Mouse (Mus musculus) neutrophil, adult 65 days (primary cell): Measurements from ENCODE around the gene Msmp. TPM values are rescaled to one million over a fixed set of nuclear protein-coding genes. Genes with fewer than 3 reads are reported as not detected.

ENCODE experiments used
- total RNA-seq: library from RNA; stranded (reverse); gene quantifications from 2 replicates; pipeline ENCODE4 v1.2.4, GENCODE M21; 2023

Gene Msmp
- not detected in 2 replicates for total RNA-seq

DNA sequence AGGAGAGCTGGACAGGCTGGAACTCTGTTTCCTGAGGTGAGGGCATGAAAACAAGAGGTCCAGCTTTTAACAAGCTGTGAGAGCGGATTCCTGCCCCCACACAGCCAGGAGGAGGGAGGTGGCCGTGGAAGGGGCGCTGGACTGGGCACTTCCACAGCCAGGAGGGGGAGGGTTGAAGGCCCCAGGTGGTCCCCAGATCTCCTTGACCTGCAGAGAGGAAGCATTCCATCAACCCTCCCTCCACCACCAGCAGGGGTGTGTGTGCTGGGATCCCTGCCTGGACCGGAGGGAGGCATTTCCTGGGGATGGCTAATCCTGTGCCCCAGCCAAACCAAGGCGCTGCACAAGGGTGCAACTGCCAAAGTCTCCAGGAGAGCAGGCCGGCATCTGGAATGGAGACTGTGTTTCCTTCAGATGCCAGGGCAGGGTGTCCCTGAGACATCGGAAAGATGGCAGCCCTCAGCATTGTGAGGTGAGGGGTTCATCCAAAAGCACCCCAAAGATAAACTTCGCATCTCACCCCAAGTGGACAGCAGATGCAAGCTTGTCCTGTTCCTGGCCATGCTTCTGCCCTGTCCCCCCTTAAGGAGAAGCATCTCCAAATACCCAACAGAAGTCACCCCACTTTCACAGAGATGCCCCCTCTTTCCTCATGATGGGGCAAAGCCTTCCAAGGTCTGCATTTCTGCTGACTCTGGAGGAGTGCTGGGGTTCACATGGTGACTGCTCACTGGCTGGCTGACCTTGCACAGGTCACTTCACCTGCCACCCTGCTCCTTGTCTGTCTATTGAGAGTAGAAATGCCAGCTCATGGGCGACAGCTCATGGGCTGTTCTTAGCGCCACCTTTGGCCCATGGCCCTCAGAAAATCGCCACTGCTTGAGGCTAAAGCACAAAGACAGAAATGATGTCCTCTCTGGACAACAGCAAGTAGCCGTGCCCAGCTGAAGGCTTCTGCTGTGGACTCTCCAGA is at the start of gene Msmp:
Gene Msmp (minus strand): TSS at position 51 of the 973 bp plus-strand sequence.

DNA sequence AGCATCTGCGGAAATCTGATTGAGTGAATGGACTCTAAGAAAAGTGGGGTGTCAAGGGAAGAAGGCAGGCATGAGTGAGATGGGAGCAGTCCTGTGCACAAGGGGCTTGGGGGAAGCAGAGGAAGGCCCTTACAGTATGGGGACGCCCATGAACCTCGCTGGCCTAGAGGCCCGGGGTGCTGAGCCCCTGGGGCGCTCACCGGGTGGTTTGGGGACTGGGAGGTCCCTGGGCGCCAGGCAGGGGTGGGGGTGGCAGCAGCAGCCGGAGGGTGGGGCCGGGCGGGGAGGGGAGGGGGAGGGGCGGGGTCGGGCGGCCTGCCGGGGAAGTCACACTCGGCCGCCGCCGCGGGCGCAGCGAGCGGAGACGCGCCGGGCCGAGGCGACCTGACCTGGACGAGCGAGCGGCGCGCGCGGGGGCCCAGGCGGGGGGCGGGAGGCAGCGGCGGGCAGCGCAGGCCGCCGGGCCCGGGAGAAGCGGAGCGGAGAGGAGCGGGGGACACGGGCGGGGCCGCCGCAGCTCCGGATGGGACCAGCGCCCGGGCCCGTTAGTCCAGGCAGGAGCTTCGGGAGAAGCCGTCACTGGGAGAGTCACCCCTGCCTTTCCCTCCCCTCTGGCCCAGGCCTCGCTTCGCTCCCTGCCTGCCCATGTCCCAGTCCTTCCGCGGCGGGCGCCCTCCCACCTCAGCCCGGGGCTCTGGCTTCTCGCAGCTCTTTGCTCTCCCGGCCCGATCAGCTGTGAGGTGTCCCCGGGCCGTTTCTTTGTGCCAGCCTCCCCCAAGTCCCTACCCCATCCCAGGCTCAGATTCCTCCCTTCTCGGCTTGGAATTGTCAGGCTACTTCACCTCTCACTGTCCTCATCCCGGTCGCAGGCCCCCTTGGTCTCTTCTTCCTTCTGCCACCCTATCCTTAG is 47.0 kb upstream of the Msmp start, which contains the start of gene Npr2:
Gene Npr2 (plus strand): TSS at position 890 of the 910 bp plus-strand sequence.

DNA sequence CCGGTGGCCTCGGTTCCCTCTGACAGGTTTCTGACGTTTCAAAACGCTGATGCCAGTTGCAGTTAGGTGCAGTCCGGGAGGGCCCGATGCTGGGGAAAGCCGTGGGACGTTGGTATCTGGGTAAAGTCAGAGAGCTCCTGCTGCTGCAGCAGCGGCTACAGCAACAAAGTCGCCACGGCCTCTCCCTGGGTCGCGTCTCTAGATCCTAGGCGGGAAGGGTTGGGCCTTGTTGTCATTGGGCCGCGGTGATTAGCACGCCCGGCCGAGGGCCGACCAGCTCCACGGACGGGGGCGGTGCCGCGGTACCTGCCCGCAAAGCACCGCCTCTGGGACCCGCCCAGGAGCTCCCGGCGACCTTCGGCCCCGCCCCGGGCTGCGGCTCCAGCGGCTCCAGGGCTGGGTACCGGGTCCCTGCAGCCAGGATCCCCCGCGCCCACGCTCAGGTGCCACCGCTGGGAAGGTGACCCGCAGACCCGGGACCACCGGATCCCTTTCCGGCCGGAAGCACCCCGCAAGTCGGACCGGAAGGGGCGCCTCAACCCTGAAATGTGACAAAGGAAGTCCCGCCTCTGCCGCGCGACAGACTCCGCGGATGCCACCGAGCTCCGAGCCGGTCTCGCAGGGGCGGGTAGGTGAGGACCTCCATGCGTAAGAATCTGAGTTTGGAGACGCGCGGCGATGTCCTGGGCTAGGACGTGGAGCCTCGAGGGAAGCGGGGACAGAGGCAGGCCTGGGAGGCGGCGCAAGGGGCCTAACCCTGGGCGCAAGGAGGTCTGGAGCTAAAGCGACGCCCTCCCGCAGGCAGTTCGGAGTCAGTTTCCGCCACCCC is 5.7 kb downstream of the Msmp start, which contains the start of the genes Rgp1 and Gba2:
Gene Rgp1 (plus strand): TSS at position 340 of the 829 bp plus-strand sequence.
Gene Gba2 (minus strand): TSS at position 498 of the 829 bp plus-strand sequence.

DNA sequence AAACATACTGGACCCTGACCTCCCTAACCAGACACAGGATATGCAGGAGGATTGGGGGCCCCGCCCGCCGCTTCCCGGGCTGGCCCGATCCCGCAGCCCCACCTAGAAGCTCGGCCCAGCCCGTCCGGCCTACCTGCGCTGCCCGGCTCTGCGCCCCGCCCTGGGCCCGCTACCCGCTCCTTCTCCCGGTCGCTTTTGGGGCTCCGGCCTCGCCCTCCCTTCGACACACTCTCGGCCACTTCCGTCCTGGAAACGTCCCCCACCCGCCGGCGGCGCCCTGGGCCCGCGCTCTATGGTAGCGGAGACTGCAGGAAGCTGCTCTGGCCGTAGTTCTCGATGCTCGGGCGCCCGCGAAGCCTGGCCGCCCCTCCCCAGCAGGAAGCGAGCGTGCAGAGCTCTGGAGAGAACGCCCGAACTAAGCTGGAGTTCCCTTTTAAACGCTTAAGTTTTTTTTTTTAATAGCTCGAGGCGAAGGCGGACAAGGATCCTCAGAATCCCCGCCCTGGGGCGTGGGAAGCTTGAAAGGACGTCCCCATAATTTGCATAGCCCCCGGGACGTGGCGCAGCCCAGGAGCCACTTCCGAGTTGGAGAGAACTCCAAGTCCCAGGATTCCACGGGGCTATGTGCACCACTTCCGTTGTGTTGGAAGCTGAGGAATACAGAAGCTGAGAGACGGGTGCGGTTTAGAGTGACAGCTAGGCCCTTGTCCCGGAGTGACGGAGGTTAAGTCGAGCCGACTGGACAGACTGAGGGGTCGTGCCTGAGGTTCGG is 22.1 kb downstream of the Msmp start, which contains the start of the genes Creb3 and Tln1:
Gene Creb3 (plus strand): TSS at position 336 of the 772 bp plus-strand sequence.
Gene Tln1 (minus strand): TSS at position 695 of the 772 bp plus-strand sequence.

Other genes starting within 250 kb of the Msmp start
- 2.4 and 2.9 TPM in 2 replicates for gene Rusc2, start 202.5 kb downstream of the Msmp start, total RNA-seq
- gene Fam166b, start 155.4 kb downstream of the Msmp start, total RNA-seq: not detected in 2 replicates
- 3.5 and 7.4 TPM in 2 replicates for gene Tesk1, start 142.6 kb downstream of the Msmp start, total RNA-seq
- gene Cd72, start 129.9 kb downstream of the Msmp start, total RNA-seq: 6.4 and 8.5 TPM in 2 replicates
- gene Sit1, start 100.8 kb downstream of the Msmp start, total RNA-seq: 1.00 TPM in 1 of 2 replicates, not detected in the other
- 4.4 and 5.0 TPM in 2 replicates for gene Ccdc107, start 91.6 kb downstream of the Msmp start, total RNA-seq
- gene Arhgef39, start 84.8 kb downstream of the Msmp start, total RNA-seq: 23.8 and 36.8 TPM in 2 replicates
- gene Car9, start 77.5 kb downstream of the Msmp start, total RNA-seq: 0.32 and 0.63 TPM in 2 replicates
- not detected in 2 replicates for gene Tpm2, start 60.7 kb downstream of the Msmp start, total RNA-seq
- 81.5 and 97.2 TPM in 2 replicates for gene Creb3, start 22.2 kb downstream of the Msmp start, total RNA-seq
- gene Tln1, start 21.8 kb downstream of the Msmp start, total RNA-seq: 554 and 575 TPM in 2 replicates
- gene Rgp1, start 5.8 kb downstream of the Msmp start, total RNA-seq: 45.8 TPM in 2 replicates
- 23.1 and 37.6 TPM in 2 replicates for gene Gba2, start 5.6 kb downstream of the Msmp start, total RNA-seq
- gene Npr2, start 47.4 kb upstream of the Msmp start, total RNA-seq: 0.28 and 0.32 TPM in 2 replicates
- not detected in 2 replicates for gene Spag8, start 69.1 kb upstream of the Msmp start, total RNA-seq
- 4.9 and 7.9 TPM in 2 replicates for gene Hint2, start 72.0 kb upstream of the Msmp start, total RNA-seq
- 0.28 and 0.93 TPM in 2 replicates for gene Tmem8b, start 84.5 kb upstream of the Msmp start, total RNA-seq
- not detected in 2 replicates for gene Fam221b, start 84.7 kb upstream of the Msmp start, total RNA-seq
- not detected in 2 replicates for gene Olfr70, start 116.3 kb upstream of the Msmp start, total RNA-seq
- gene Olfr71, start 125.8 kb upstream of the Msmp start, total RNA-seq: not detected in 2 replicates
- not detected in 2 replicates for gene Hrct1, start 142.7 kb upstream of the Msmp start, total RNA-seq
- not detected in 2 replicates for gene Spaar, start 145.5 kb upstream of the Msmp start, total RNA-seq
- not detected in 2 replicates for gene Olfr159, start 186.5 kb upstream of the Msmp start, total RNA-seq
- not detected in 2 replicates for gene Olfr156, start 239.4 kb upstream of the Msmp start, total RNA-seq